Mouse (Mus musculus) embryonic fibroblast, embryonic 13.5 days (primary cell): ENCODE measurements around the gene C330007P06Rik.

ENCODE experiments used
- CTCF ChIP-seq: IDR thresholded peaks from 2 replicates; pipeline ENCODE4 v1.5.1; 2011; ENCODE audit warnings: mild to moderate bottlenecking, control low read depth, low read length, moderate library complexity, borderline replicate concordance; ENCODE audit not compliant: insufficient read depth
- POLR2A ChIP-seq: IDR thresholded peaks from 2 replicates; pipeline ENCODE4 v1.6.1; 2011; ENCODE audit warnings: low read depth, mild to moderate bottlenecking, control low read depth, low read length, moderate library complexity

DNA sequence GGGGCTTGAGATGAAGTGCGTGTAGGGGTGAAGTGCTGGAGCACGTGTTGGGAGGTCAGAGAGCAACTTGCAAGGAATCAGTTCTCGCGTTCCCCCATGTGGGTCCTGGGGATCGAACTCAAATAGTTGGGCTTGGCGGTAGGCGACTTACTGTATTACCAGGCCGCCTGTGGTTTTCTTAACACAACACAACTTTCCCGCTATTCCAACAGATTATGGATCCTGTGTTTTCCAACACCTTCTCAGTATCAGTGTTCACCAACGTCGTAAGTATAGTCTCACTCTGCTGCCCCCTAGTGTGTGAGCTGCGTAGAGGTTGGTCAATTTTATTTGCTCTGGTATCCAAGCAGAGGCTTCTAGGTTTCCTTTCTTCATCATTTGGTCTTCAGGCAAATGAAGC, 37.4 kb upstream of the C330007P06Rik start:
- TF ChIP-seq CTCF (no peak), POLR2A (no peak)
